Mouse (Mus musculus) ES-Bruce4 (cell line): ENCODE data around the gene Hsf2bp.

Source experiments
- CTCF ChIP-seq: IDR thresholded peaks from one replicate; pipeline ENCODE4 v1.8.1; 2011; ENCODE audit warnings: low read depth, low read length
- EP300 ChIP-seq: IDR thresholded peaks from 2 replicates; pipeline ENCODE4 v1.6.1; 2011; ENCODE audit warnings: low read depth, low read length; ENCODE audit not compliant: insufficient read depth
- POLR2A ChIP-seq: IDR thresholded peaks from one replicate; pipeline ENCODE4 v1.8.1; 2011; ENCODE audit warnings: low read length; ENCODE audit not compliant: insufficient read depth

GRCm38 (mm10) chr17:31970890-31971289, 65.3 kb downstream of the Hsf2bp start:
- TF ChIP-seq CTCF: no peak
- TF ChIP-seq EP300: no peak
- TF ChIP-seq POLR2A: no peak
